Mouse (Mus musculus) ES-E14 (cell line): ENCODE results near the gene Zmynd19. TPM values are rescaled to one million over a fixed set of nuclear protein-coding genes. Genes with fewer than 3 reads are reported as not detected.

Experiments used
- DNase-seq: peaks from one replicate; pipeline ENCODE4 v3.0.0-alpha.2; 2013; ENCODE audit warnings: low read depth, low spot score
- H3K27ac ChIP-seq: 2 replicates; pipeline ENCODE4 v1.5.1; 2012; ENCODE audit warnings: low read depth, mild to moderate bottlenecking, low read length, moderate library complexity, mixed read lengths; ENCODE audit not compliant: poor library complexity, insufficient read depth, severe bottlenecking
- H3K36me3 ChIP-seq: 2 replicates; pipeline ENCODE4 v1.6.1; 2012; ENCODE audit warnings: mild to moderate bottlenecking, low read length, moderate library complexity, mixed read lengths; ENCODE audit not compliant: control insufficient read depth, poor library complexity, insufficient read depth, severe bottlenecking
- H3K4me1 ChIP-seq, 2 experiments: fragments of 150-350 bp in 1 of 2; sonication (generic) in 1 of 2; 2 replicates each; pipeline ENCODE4 v1.6.1; 2012; ENCODE audit warnings: low read length in 2 of 2, mild to moderate bottlenecking in 1 of 2, mixed read lengths in 1 of 2; ENCODE audit not compliant: control insufficient read depth in 2 of 2, insufficient read depth in 2 of 2, poor library complexity in 1 of 2
- H3K4me3 ChIP-seq, 2 experiments: fragments of 150-350 bp in 1 of 2; sonication (generic) in 1 of 2; 2 replicates each; pipeline ENCODE4 v1.5.1; 2012; ENCODE audit warnings: low read length in 2 of 2, low read depth in 1 of 2, mild to moderate bottlenecking in 1 of 2, mixed read lengths in 1 of 2; ENCODE audit not compliant: insufficient read depth in 1 of 2, poor library complexity in 1 of 2, severe bottlenecking in 1 of 2
- H3K9ac ChIP-seq: 2 replicates; pipeline ENCODE4 v1.6.1; 2012; ENCODE audit warnings: low read depth, mild to moderate bottlenecking, low read length, mixed read lengths; ENCODE audit not compliant: poor library complexity, insufficient read depth, severe bottlenecking
- H3K9me3 ChIP-seq: fragments of 150-350 bp; sonication (generic); 2 replicates; pipeline ENCODE4 v1.6.1; 2012; ENCODE audit warnings: low read depth, mild to moderate bottlenecking, low read length; ENCODE audit not compliant: control insufficient read depth, insufficient read depth
- CHD2 ChIP-seq: IDR thresholded peaks from 2 replicates; pipeline ENCODE4 v1.6.1; 2014; ENCODE audit warnings: mild to moderate bottlenecking, low read depth, low read length, inconsistent platforms
- HCFC1 ChIP-seq: IDR thresholded peaks from 2 replicates; pipeline ENCODE4 v1.6.1; 2012; ENCODE audit warnings: low read length, inconsistent platforms, borderline replicate concordance; ENCODE audit not compliant: insufficient read depth
- MAFK ChIP-seq: IDR thresholded peaks from 2 replicates; pipeline ENCODE4 v1.6.1; 2014; ENCODE audit warnings: mild to moderate bottlenecking, low read depth, low read length, inconsistent platforms; ENCODE audit not compliant: insufficient read depth
- ZC3H11A ChIP-seq: IDR thresholded peaks from 2 replicates; pipeline ENCODE4 v1.6.1; 2012; ENCODE audit warnings: low read depth, mild to moderate bottlenecking, inconsistent platforms, low read length, borderline replicate concordance
- ZNF384 ChIP-seq: IDR thresholded peaks from 2 replicates; pipeline ENCODE4 v1.6.1; 2012; ENCODE audit warnings: low read depth, low read length, inconsistent platforms
- in situ Hi-C, 2 experiments: fragments of 600-800 bp; cut with MboI; formaldehyde crosslinking; loops; one replicate each; pipeline ENCODE4 v1.15.1; 2025; ENCODE audit warnings: low sequenced_read_pairs in 2 of 2, inconsistent platforms in 1 of 2; ENCODE audit not compliant: unreplicated experiment in 2 of 2
- total RNA-seq: library from RNA; depleted of rRNA; stranded (reverse); fragments of 300-350 nt; gene quantifications from 2 replicates; pipeline ENCODE4 v1.2.3, GENCODE M21; 2012

The Zmynd19 gene
- total RNA-seq, 1 experiment: 50.2 TPM

DNA sequence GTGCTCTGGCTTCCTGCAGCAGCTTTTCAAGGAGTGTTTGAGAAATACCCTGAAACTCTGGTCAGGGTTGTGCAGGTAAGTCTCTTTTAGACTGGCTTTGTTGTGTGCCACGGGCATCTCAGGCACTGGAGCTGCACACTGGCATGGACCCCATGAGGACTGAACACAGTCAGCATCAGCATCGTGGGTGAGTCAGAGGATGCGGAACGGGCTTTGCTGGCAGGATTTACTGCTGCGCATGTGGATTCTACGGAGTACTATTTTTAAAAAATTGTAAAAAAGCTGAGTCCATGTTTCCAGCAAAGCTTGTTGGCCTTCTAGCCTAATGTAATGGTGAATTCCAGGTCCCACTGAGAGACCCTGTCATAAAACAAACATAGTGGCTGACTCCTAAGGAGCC lies 45.7 kb downstream of the Zmynd19 start:
- no peaks in the 10 kb centered on the region for H3K9me3 ChIP-seq
- no peak overlapping the region for H3K27ac ChIP-seq
- no peaks in the 10 kb centered on the region for H3K36me3 ChIP-seq
- no peak for TF ChIP-seq CHD2
- no peak for TF ChIP-seq ZC3H11A
- TF ChIP-seq HCFC1: no peak
- TF ChIP-seq MAFK: no peak
- no peak for TF ChIP-seq ZNF384
- in situ Hi-C loops: no loop called here
- DNase-seq: no peak
- no peak overlapping the region for H3K4me3 ChIP-seq
- no peak overlapping the region for H3K9ac ChIP-seq
- H3K4me1 ChIP-seq: no peaks in the 10 kb centered on the region

DNA sequence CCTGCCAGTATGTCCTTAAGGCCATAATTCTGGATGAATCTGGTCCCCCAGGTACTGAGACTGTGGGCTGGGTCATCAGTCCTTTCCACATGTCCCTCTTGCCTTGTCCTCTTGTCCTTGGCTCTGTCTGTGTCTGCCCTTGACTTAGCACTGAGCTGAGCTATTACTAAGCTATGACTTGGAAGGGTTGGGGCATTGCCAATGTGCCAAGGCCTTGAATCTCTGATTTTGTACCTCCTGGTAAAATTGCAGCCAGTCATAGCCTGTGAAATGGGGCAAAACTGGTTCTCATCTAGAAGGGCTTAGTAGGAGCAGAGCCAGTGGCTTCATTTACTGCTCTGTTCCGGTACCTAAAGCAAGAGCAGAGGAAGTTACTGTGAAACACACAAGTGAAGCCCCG lies 46.9 kb downstream of the Zmynd19 start:
- in situ Hi-C loops: no loop called here
- Histone ChIP-seq H3K9ac (no peak overlapping the region), H3K4me1 (no peaks in the 10 kb centered on the region; a peak in 1 of 4 replicates), H3K9me3 (no peaks in the 10 kb centered on the region), H3K36me3 (no peaks in the 10 kb centered on the region), H3K4me3 (no peak overlapping the region), H3K27ac (no peak overlapping the region)
- DNase-seq: no peak
- TF ChIP-seq CHD2 (no peak), HCFC1 (no peak), ZC3H11A (no peak), ZNF384 (no peak), MAFK (no peak)

DNA sequence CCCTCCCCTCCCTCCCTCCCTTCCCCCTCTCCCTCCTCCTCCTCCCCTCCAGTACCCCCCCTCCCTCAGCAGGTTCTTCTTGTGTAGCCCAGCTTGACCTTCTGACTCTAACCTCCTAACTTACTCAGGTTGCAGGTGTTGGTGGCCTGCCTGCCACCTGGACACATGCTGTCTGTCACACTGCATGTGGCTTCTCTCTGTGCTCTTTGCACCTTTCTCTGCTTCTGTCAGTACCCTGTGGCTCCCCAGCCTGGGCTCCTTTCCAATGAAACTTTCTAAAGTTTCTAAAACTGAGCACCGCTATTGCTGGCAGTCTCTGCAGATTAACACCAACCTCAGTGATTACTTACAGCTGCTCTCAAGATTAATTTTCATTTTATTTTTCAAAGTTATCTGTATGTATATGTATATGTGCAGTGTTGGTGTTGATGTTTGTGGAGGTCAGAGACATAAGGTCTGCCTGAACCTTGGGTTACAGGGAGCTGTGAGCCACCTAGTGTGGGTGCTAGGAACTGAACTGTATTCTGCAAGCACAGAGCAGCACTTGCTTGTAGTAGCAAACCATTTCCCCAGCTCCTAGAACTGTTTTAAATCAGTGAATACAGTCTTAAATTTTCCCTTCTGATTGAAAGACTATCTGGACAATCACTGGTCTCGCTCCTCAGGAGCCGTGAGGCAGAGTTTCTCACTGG lies 51.1 kb downstream of the Zmynd19 start:
- no peak for DNase-seq
- Histone ChIP-seq H3K9ac (no peak overlapping the region), H3K4me3 (no peak overlapping the region), H3K4me1 (no peaks in the 10 kb centered on the region; a peak in 1 of 4 replicates), H3K27ac (no peak overlapping the region), H3K9me3 (no peaks in the 10 kb centered on the region), H3K36me3 (no peaks in the 10 kb centered on the region)
- in situ Hi-C loops: no loop called here
- TF ChIP-seq ZC3H11A (no peak), HCFC1 (no peak), MAFK (no peak), ZNF384 (no peak), CHD2 (no peak)

DNA sequence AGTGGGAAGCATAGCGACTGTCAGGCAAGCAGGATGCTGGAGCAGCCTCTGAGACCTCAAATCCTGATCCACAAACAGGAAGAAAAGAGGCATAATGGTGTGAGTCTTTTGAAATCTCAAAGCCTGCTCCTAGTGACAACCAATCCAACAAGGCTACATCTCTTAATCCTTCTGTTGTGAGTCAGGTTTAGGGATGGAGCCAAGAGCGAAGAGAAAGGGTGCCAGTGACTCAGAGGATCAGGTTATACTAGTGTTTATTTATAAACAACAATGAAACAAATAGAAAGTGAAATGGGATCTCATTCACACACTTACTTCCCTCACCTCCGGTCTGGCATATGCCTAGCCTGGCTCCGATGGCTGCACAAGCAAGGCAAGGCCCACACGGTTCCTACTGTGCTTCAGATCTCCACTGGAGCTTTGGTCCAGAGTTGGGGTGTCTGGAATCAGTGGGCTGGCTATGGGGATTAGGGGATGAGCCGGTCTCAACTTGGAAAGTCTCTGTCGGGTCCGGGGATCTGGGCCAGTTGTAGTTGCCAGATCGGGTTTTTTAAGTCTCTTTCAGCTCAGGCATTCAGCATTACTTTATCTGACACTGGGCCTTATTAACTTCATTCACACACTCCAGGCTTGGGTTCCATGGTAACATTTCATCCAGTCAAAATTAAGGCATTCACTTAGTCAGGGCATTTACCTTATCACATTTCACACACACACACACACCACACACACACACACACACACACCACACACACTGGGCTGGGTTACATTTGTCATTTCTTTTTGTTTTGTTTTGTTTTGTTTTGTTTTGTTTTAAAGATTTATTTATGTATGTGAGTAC lies 54.6 kb downstream of the Zmynd19 start:
- Histone ChIP-seq H3K9me3 (no peaks in the 10 kb centered on the region), H3K9ac (no peak overlapping the region), H3K27ac (no peak overlapping the region), H3K4me3 (no peak overlapping the region), H3K4me1 (no peaks in the 10 kb centered on the region; a peak in 1 of 4 replicates), H3K36me3 (no peaks in the 10 kb centered on the region)
- TF ChIP-seq CHD2 (no peak), HCFC1 (no peak), ZC3H11A (no peak), MAFK (no peak), ZNF384 (no peak)
- DNase-seq: no peak
- in situ Hi-C loops: no loop called here

- Histone ChIP-seq H3K27ac (no peak overlapping the region), H3K9ac (no peak overlapping the region), H3K9me3 (no peaks in the 10 kb centered on the region), H3K36me3 (no peaks in the 10 kb centered on the region), H3K4me1 (no peaks in the 10 kb centered on the region), H3K4me3 (no peak overlapping the region)
- no peak for DNase-seq
- TF ChIP-seq CHD2 (no peak), MAFK (no peak), ZC3H11A (no peak), ZNF384 (no peak), HCFC1 (no peak)
- in situ Hi-C loops: no loop called here
Observed at GRCm38 (mm10) chr2:25006767-25007166, 57.2 kb downstream of the Zmynd19 start.
